Mouse (Mus musculus): ENCODE results near the gene Wdr76.
"Not testable (repeated sequence)": the region's sequence is repeated elsewhere in the genome, so short reads cannot be mapped to it uniquely, and the experiment has no call there.

DNA sequence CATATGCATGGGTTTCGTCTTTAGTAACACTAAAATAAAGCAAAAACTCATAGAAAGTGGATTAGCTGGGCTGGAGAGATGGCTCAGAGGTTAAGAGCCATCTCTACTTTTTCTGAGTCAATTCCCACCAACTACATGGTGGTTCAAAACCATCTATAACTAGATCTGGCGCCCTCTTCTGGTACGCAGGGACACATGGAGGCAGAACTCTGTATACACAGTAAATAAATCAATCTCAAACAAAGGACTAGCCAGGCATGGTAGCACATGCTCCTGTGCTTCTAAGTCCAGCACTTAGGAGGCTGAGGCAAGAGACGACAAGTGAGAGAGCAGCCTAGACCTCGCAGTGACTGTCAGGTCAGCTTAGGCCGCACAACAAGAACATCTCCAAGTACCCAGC is 5.0 kb upstream of the Wdr76 start:
- TF ChIP-seq CTCF, EP300 (IDR thresholded peaks at IDR 0.05): not testable (repeated sequence)

All from lung, postnatal 0 days (tissue).